In genomic region chr5:123959018-123959417, GRCm38 (mm10) we compare ENCODE assay signal across 33 mouse cellular contexts. TPM values are rescaled to one million over a fixed set of nuclear protein-coding genes. Genes with fewer than 3 reads are reported as not detected.
"Had no signal": no experiment of that assay in that cellular context is flagged by ENCODE, and none has a peak within 500 bp of the region (broad histone marks: within the 10 kb centered on the region; RNA-seq: fewer than 3 reads in every experiment).

No protein-coding gene starts in this region.

- H3K4me1 ChIP-seq: limb, embryonic 10.5 days; limb, embryonic 15.5 days; lung, embryonic 15.5 days; megakaryocyte, embryonic 14.5 days; midbrain, embryonic 10.5 days; midbrain, embryonic 12.5 days; midbrain, embryonic 13.5 days; midbrain, embryonic 15.5 days; neural tube, embryonic 12.5 days had no signal

- H3K9ac ChIP-seq: limb, embryonic 12.5 days; limb, embryonic 13.5 days; limb, embryonic 15.5 days; liver, embryonic 12.5 days; liver, embryonic 13.5 days; liver, embryonic 14.5 days; liver, embryonic 15.5 days; liver, postnatal 0 days; lung, embryonic 14.5 days; lung, embryonic 15.5 days; midbrain, embryonic 12.5 days; midbrain, embryonic 13.5 days; midbrain, embryonic 15.5 days; neural tube, embryonic 12.5 days had no signal

- H3K27ac ChIP-seq: limb, embryonic 10.5 days; limb, embryonic 12.5 days; limb, embryonic 13.5 days; limb, embryonic 15.5 days; liver, embryonic 12.5 days; liver, embryonic 13.5 days; liver, embryonic 14.5 days; liver, embryonic 15.5 days; lung, embryonic 15.5 days; macrophage; midbrain, embryonic 10.5 days; midbrain, embryonic 12.5 days; midbrain, embryonic 13.5 days; midbrain, embryonic 15.5 days; neural tube, embryonic 12.5 days had no signal

- H3K36me3 ChIP-seq: limb, embryonic 10.5 days; limb, embryonic 12.5 days; limb, embryonic 13.5 days; limb, embryonic 15.5 days; liver, embryonic 12.5 days; liver, embryonic 13.5 days; liver, embryonic 15.5 days; lung, embryonic 15.5 days; midbrain, embryonic 10.5 days; midbrain, embryonic 12.5 days; midbrain, embryonic 13.5 days; midbrain, embryonic 15.5 days; neural tube, embryonic 12.5 days had no signal

- H3K4me2 ChIP-seq: limb, embryonic 12.5 days; limb, embryonic 13.5 days; limb, embryonic 15.5 days; liver, embryonic 11.5 days; liver, embryonic 12.5 days; liver, embryonic 13.5 days; liver, embryonic 15.5 days; lung, embryonic 14.5 days; lung, embryonic 15.5 days; midbrain, embryonic 11.5 days; midbrain, embryonic 12.5 days; midbrain, embryonic 13.5 days; midbrain, embryonic 15.5 days; neural tube, embryonic 12.5 days had no signal

- ATAC-seq: liver, embryonic 12.5 days; liver, postnatal 0 days; lung, postnatal 0 days; midbrain, embryonic 13.5 days; midbrain, embryonic 15.5 days; midbrain, embryonic 16.5 days had no signal

- DNase-seq: left cerebral cortex, postnatal 4 days; liver; liver, embryonic 13.5 days; liver, postnatal 0 days; lung, adult 18-20 months; lung, adult 2 months; lung, embryonic 14.5 days; lung, postnatal 10 days; lung, postnatal 14 days; lung, postnatal 36 days; lung, postnatal 4 days; midbrain, embryonic 14.5 days had no signal

- H3K9me3 ChIP-seq: limb, embryonic 10.5 days; limb, embryonic 12.5 days; limb, embryonic 13.5 days; limb, embryonic 15.5 days; liver, embryonic 12.5 days; liver, embryonic 13.5 days; liver, embryonic 15.5 days; lung, embryonic 15.5 days; megakaryocyte, embryonic 14.5 days; midbrain, embryonic 10.5 days; midbrain, embryonic 12.5 days; midbrain, embryonic 13.5 days; midbrain, embryonic 15.5 days; neural tube, embryonic 12.5 days had no signal

- H3K4me3 ChIP-seq: limb, embryonic 10.5 days; limb, embryonic 12.5 days; limb, embryonic 13.5 days; limb, embryonic 15.5 days; liver, embryonic 12.5 days; liver, embryonic 13.5 days; liver, embryonic 15.5 days; lung, embryonic 15.5 days; megakaryocyte, embryonic 14.5 days; midbrain, embryonic 10.5 days; midbrain, embryonic 12.5 days; midbrain, embryonic 13.5 days; midbrain, embryonic 15.5 days; myocyte; neural tube, embryonic 12.5 days had no signal

- H3K27me3 ChIP-seq: limb, embryonic 12.5 days; limb, embryonic 13.5 days; limb, embryonic 15.5 days; liver, embryonic 13.5 days; liver, embryonic 15.5 days; lung, embryonic 15.5 days; midbrain, embryonic 12.5 days; midbrain, embryonic 13.5 days; midbrain, embryonic 15.5 days; neural tube, embryonic 12.5 days had no signal

RNA-seq across cellular contexts. Expression of gene Gm43518, which starts 31.8 kb away (rescaled TPM):
- polyA plus RNA-seq: macrophage; myocyte; neural tube, embryonic 11.5 days had no signal
